Mouse (Mus musculus) liver, postnatal 0 days (tissue): Measurements from ENCODE around the gene Med12l.

Experiments used
- CTCF ChIP-seq: sonication (generic); IDR thresholded peaks from 2 replicates; pipeline ENCODE4 v1.5.1; 2016; ENCODE audit warnings: antibody characterized with exemption, low read depth
- EP300 ChIP-seq: IDR thresholded peaks from 2 replicates; pipeline ENCODE4 v1.6.1; 2016; ENCODE audit warnings: antibody characterized with exemption, low read depth, mild to moderate bottlenecking

DNA sequence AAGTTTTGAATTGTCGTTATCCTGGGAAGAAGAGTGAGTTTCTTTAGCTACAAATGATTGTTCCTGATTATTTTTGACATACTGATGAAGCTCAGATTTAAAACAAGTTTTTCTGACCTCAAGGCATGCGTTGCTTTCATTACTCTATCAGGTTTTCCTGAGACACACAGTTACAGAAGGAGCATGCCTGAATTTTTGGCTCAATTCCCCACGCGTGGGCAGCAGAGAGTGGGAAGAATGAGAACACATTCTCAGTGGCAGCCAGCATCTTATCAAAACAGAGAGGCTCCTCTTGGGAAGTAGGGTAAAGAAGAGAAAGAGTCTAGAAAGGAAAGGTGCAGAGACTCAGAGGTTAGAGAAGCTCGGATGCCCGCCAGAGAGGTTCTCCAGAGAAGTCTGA, 237.8 kb downstream of the Med12l start:
- TF ChIP-seq CTCF = no peak
- TF ChIP-seq EP300 = no peak
